Mouse (Mus musculus): Measurements from ENCODE around the gene Hpcal4.

GRCm38 (mm10) chr4:123139513-123140154, 43.4 kb upstream of the Hpcal4 start, which contains the start of gene Ppie:
- TF ChIP-seq EP300 (IDR thresholded peaks at IDR 0.05; ENCODE audit: low read depth) (peak; percentile 5; the same call in 1 of the 2 replicates), CTCF (IDR thresholded peaks at IDR 0.05; ENCODE audit: low read depth) (peak; percentile 29)
